Mouse (Mus musculus): ENCODE data around the gene Ufsp1. TPM values are rescaled to one million over a fixed set of nuclear protein-coding genes. Genes with fewer than 3 reads are reported as not detected.

Gene Ufsp1
- total RNA-seq, 2 experiments from 2014 or later, result 8.5 to 9.0 TPM

GRCm38 (mm10) chr5:137330910-137331309, 36.5 kb downstream of the Ufsp1 start:
- DNase-seq, result no peak
- intact Hi-C loops (cut with DNase I), result no loop called here

GRCm38 (mm10) chr5:137332857-137333511, 38.6 kb downstream of the Ufsp1 start:
- DNase-seq, result no peak
- intact Hi-C loops (cut with DNase I), result loop anchor here (1.0 to 2.0 kb wide), 2 partner anchors 20 to 26 kb away; partner anchors contain the start of gene Srrt

- intact Hi-C loops (cut with DNase I), result loop anchor here (1.0 to 2.0 kb wide), 4 partner anchors 21 to 45 kb away; partner anchors contain the start of gene Srrt
These were observed 39.2 kb downstream of the Ufsp1 start, which contains the start of gene Slc12a9 for GRCm38 (mm10) chr5:137333512-137334174. Slc12a9 (minus strand) TSS chr5:137333597.

GRCm38 (mm10) chr5:137334317-137334716, 39.9 kb downstream of the Ufsp1 start:
- intact Hi-C loops (cut with DNase I), result loop anchor here (1.0 kb wide), 2 partner anchors 24 to 44 kb away; no protein-coding TSS in a partner anchor
- DNase-seq, result no peak

More at GRCm38 (mm10) chr5:137333512-137334174, 39.2 kb downstream of the Ufsp1 start, which contains the start of gene Slc12a9:
- peak; percentile 91 to 95 for DNase-seq

DNA sequence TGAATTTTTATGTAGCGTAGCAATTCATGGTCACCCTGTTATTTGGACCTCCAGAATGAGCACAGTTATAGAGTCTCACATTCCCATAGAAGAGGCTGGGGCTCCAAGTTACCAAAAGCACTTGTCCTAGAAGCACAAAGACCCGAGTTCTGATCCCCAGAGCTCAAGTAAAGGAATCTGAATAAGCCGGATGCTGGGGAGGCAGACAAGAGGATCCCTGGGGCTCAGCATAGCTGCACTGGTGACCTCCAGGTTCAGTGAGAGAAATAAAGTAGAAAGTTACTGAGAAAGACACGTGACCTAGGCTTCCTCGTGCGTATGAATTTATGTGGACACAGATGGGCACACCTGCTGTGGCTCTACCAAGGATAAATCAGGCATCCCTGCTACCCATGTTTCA, 40.6 kb downstream of the Ufsp1 start:
- intact Hi-C loops (cut with DNase I), result loop anchor here (5.0 kb wide), 1 partner anchor 442 kb away; the partner anchor contains the start of gene Ppp1r35

GRCm38 (mm10) chr5:137337190-137337589, 42.8 kb downstream of the Ufsp1 start:
- intact Hi-C loops (cut with DNase I), result loop anchor here (5.0 kb wide), 1 partner anchor 440 kb away; the partner anchor contains the start of gene Ppp1r35

More for the DNA sequence above, 40.6 kb downstream of the Ufsp1 start:
- no peak for DNase-seq

DNA sequence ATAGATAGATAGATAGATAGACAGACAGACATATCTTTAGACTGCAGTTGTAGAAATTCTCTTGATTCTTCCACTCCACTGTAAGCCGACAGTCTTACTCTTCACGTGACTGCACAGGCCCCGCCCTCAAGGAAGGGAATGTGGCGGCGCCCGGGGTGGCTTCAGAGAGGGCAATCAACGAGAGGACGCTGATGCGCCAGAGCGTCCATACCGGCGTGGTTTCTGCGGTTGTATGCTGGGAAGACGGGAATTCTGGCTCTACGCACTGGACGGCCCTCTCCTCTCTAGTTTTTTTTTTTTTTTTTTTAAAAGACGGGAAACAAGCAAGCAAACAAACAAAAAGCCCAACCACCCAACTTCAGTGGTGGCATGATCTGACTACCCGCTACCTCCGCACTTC, 43.8 kb downstream of the Ufsp1 start:
- intact Hi-C loops (cut with DNase I), result loop anchor here (5.0 kb wide), 1 partner anchor 439 kb away; the partner anchor contains the start of gene Ppp1r35
- peak; percentile 85 to 88 for DNase-seq

More at GRCm38 (mm10) chr5:137337190-137337589, 42.8 kb downstream of the Ufsp1 start:
- DNase-seq, result no peak

DNA sequence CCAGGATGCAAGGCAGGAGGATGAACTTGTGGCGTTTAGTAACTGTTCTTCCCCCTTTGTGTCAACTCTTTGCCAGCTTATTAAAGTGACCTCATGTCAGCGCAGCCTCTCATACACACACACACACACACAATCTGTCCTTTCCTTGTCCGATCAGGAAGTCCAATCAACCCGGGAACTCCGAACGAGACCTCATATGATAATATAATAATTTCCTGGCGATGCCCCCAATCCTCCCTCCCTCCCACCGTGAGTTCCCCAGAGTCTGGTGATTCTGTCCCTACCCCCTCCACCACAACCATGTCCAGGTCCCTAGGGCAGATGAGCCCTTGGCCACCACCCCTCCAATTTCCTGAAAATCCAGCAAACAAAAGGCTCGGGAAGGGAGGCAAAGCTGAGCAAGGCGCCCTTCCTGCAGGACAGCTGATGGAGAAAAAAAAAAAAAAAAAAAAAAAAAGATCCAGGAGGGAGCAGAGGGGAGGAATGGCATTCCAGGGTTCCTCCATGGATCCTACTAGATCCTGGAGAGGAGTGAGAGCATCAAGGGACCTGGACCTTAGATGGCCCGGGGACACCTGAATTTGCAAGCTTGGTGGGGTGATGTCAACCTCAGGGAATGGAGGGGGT, 44.3 kb downstream of the Ufsp1 start:
- intact Hi-C loops (cut with DNase I), result loop anchor here (1.0 to 5.0 kb wide), 2 partner anchors 11 to 439 kb away; partner anchors contain the start of gene Ppp1r35
- DNase-seq, result peak in 1 of 2 experiments; percentile 55

DNA sequence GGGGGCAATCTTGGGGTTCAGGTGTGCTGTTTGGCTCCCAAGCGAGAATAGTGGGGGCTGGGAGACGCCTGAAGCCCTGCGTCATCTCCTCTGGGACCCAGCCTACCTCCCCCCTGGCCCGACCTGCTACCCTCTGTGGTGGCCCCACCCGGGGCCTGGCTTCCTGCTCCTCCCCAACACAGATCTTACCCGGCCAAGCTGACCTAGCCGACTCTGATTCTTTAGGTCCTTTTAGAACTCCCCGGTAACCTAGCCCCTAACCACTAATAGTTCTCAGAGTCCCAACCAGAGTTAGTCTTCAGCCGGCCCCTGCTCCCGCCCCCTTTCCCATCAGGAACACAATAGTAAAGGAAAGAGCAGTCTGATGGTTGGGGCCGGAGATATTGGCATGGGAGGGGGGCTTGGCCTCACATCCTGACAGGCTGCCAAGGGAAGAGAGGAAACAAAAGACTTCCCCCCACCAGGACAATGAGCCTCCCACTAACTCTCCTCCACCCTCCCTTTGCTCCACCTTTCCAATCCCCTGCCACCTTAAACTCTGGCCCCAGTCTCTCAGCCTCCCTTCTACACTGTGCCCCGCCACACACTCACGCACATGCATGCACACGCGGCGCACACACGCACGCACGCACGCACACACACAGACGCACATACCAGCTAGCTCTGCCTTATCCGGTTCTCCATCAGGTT, 45.0 kb downstream of the Ufsp1 start:
- intact Hi-C loops (cut with DNase I), result loop anchor here (1.0 to 5.0 kb wide), 2 partner anchors 10 to 438 kb away; partner anchors contain the start of gene Ppp1r35
- peak; percentile 61 to 72 for DNase-seq

DNA sequence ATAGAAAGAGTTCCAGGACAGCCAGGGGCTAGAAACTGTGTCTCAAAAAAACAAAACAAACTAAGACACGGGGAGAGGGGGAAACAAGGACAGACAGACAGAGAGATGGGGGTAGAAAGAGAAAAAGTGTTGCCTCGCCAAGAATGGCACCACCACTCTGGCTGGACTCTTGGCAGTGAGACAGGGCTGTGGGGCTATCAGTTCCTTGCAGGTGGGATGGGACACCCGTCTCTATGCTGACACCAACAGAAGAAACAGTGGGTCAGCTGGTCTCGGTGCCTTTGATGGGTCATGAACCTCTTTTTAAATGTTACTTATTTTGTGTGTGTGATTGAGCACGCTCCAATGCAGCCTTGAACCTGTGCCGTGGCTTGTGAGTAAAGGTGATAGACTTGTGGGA, 45.8 kb downstream of the Ufsp1 start:
- intact Hi-C loops (cut with DNase I), result no loop called here
- DNase-seq, result no peak

GRCm38 (mm10) chr5:137342407-137343012, 48.1 kb downstream of the Ufsp1 start:
- DNase-seq, result no peak
- intact Hi-C loops (cut with DNase I), result no loop called here

DNA sequence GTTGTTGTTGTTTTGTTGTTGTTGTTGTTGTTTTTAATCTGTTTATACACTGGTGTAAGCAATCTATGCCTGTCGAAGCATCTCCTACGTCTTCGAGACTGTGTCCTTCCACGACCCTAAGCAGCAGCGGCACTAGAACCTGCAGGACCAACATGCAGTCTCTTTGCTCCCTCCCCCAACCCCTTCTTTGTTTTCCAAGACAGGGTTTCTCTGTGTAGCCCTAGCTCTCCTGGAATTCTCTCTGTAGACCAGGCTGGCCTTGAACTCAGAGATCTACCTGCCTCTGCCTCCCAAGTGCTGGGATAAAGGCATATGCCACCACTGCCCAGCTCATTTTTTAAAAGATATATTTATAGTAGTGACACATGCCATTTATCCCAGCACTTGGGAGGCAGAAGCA, 49.0 kb downstream of the Ufsp1 start:
- intact Hi-C loops (cut with DNase I), result no loop called here
- DNase-seq, result no peak

GRCm38 (mm10) chr5:137343869-137344268, 49.4 kb downstream of the Ufsp1 start:
- intact Hi-C loops (cut with DNase I), result no loop called here
- no peak for DNase-seq

Small RNA genes within 50 kb of the gene (microRNA-seq; reads per million reads assigned to microRNA genes)
- gene Mir7036 (ENCODE audit: borderline number of aligned reads in 2 of 2) (0 to 2.0 reads per million in 2 experiments), gene Mir8116 (ENCODE audit: borderline number of aligned reads in 2 of 2) (0 reads per million in 2 experiments)

Other genes with a start within 250 kb of the Ufsp1 start
- gene Ap1s1, start 248.5 kb upstream of the Ufsp1 start, total RNA-seq (2021), result 10 to 100 TPM; 38.8 to 41.3 TPM
- 10 to 100 TPM; 28.1 to 42.8 TPM for gene Serpine1, start 222.4 kb upstream of the Ufsp1 start, total RNA-seq (2021)
- gene Trim56, start 178.4 kb upstream of the Ufsp1 start, total RNA-seq (2021), result 10 to 100 TPM; 19.9 to 23.0 TPM
- gene Muc3, start 145.3 kb upstream of the Ufsp1 start, total RNA-seq (2021), result not detected
- under 1 TPM in 1 of 2 experiments, not detected in 1; 0.36 TPM for gene Muc3a, start 82.2 kb upstream of the Ufsp1 start, total RNA-seq (2021)
- 1 to 10 TPM; 2.9 to 3.1 TPM for gene Ache, start 7.1 kb upstream of the Ufsp1 start, total RNA-seq (2021)
- gene Srrt, start 13.0 kb downstream of the Ufsp1 start, total RNA-seq (2021), result 10 to 100 TPM; 58.3 to 62.6 TPM
- gene Trip6, start 19.8 kb downstream of the Ufsp1 start, total RNA-seq (2021), result 10 to 100 TPM; 11.1 to 14.3 TPM
- 1 to 10 TPM; 2.0 to 3.6 TPM for gene Slc12a9, start 39.0 kb downstream of the Ufsp1 start, total RNA-seq (2021)
- 10 to 100 TPM; 55.6 to 64.8 TPM for gene Ephb4, start 55.5 kb downstream of the Ufsp1 start, total RNA-seq (2021)
- gene Zan, start 182.4 kb downstream of the Ufsp1 start, total RNA-seq (2021), result not detected
- gene Pop7, start 207.9 kb downstream of the Ufsp1 start, total RNA-seq (2021), result 10 to 100 TPM; 13.1 to 14.1 TPM
- gene Gigyf1, start 223.9 kb downstream of the Ufsp1 start, total RNA-seq (2021), result 10 to 100 TPM; 29.5 to 35.4 TPM
- gene Epo, start 238.6 kb downstream of the Ufsp1 start, total RNA-seq (2021), result not detected
- gene Gnb2, start 238.9 kb downstream of the Ufsp1 start, total RNA-seq (2021), result 100 to 1,000 TPM; 245 to 248 TPM